Mouse (Mus musculus) liver, embryonic 14.5 days (tissue): ENCODE measurements around the gene Slc38a2. TPM values are rescaled to one million over a fixed set of nuclear protein-coding genes. Genes with fewer than 3 reads are reported as not detected.

ENCODE experiments used
- ATAC-seq: fragments of 200-750 bp; cut with Nextera tagmentation; 2 replicates; pipeline ENCODE4 v1.8.0; 2017; ENCODE audit warnings: moderate number of reproducible peaks, mild to moderate bottlenecking, moderate library complexity; ENCODE audit not compliant: insufficient read depth
- DNase-seq, 3 experiments: peaks; one replicate each; pipeline ENCODE4 v3.0.0-alpha.2; 2012 to 2013; ENCODE audit warnings: low read depth in 3 of 3, low spot score in 3 of 3
- H3K27ac ChIP-seq: fragments of 300-500 bp; sonication (generic); 2 replicates; pipeline ENCODE4 v1.5.1; 2014; ENCODE audit warnings: moderate library complexity, mild to moderate bottlenecking, control low read depth, inconsistent platforms
- H3K27me3 ChIP-seq: fragments of 300-500 bp; sonication (generic); 2 replicates; pipeline ENCODE4 v1.6.1; 2014; ENCODE audit warnings: mild to moderate bottlenecking, low read length, moderate library complexity; ENCODE audit not compliant: control insufficient read depth, insufficient read depth
- H3K36me3 ChIP-seq: fragments of 300-500 bp; sonication (generic); replicated peaks from 2 replicates; pipeline ENCODE4 v1.6.1; 2014; ENCODE audit warnings: low read depth; ENCODE audit not compliant: control insufficient read depth, insufficient read depth
- H3K4me1 ChIP-seq, 2 experiments: fragments of 200-500 bp in 1 of 2; fragments of 300-500 bp in 1 of 2; sonication (generic) in 1 of 2; replicated peaks; 2 replicates each; pipeline ENCODE4 v1.6.1; 2012 to 2014; ENCODE audit warnings: antibody characterized with exemption in 1 of 2, inconsistent platforms in 1 of 2, low read length in 1 of 2; ENCODE audit not compliant: control insufficient read depth in 2 of 2, insufficient read depth in 2 of 2
- H3K4me2 ChIP-seq: fragments of 300-500 bp; sonication (generic); 2 replicates; pipeline ENCODE4 v1.6.1; 2014; ENCODE audit warnings: low read depth, mild to moderate bottlenecking, control low read depth, moderate library complexity
- H3K4me3 ChIP-seq, 2 experiments: fragments of 200-500 bp in 1 of 2; fragments of 300-500 bp in 1 of 2; sonication (generic) in 1 of 2; 2 replicates each; pipeline ENCODE4 v1.5.1; 2012 to 2014; ENCODE audit warnings: low read depth in 2 of 2, low read length in 2 of 2, mild to moderate bottlenecking in 2 of 2, control low read depth in 1 of 2, inconsistent platforms in 1 of 2, moderate library complexity in 1 of 2; ENCODE audit not compliant: insufficient read depth in 1 of 2
- H3K9ac ChIP-seq: fragments of 300-500 bp; sonication (generic); replicated peaks from 2 replicates; pipeline ENCODE4 v1.6.1; 2014; ENCODE audit warnings: mild to moderate bottlenecking, control low read depth, moderate library complexity
- H3K9me3 ChIP-seq: fragments of 300-500 bp; sonication (generic); 2 replicates; pipeline ENCODE4 v1.6.1; 2016; ENCODE audit warnings: low read length, mixed read lengths; ENCODE audit not compliant: control insufficient read depth
- CTCF ChIP-seq: IDR thresholded peaks from 2 replicates; pipeline ENCODE4 v1.5.1; 2016; ENCODE audit warnings: antibody characterized with exemption, low read depth, control low read depth
- EP300 ChIP-seq: IDR thresholded peaks from 2 replicates; pipeline ENCODE4 v1.6.1; 2016; ENCODE audit warnings: antibody characterized with exemption, low read depth
- WGBS: fragments of 180-500 bp; shearing (Covaris S2); extraction: QIAGEN DNeasy Blood & Tissue Kit; methylation state at CpG from one replicate; pipeline ENCODE4 v1.1.7; 2014; ENCODE audit not compliant: insufficient replicate concordance; 5-methylcytosine and 5-hydroxymethylcytosine counted together
- polyA plus RNA-seq, 2 experiments: library from polyadenylated mRNA; depleted of rRNA in 1 of 2; stranded (reverse) in 1 of 2; unstranded in 1 of 2; fragments of >200 nt; fragmentation: Nextera tagmentation in 1 of 2; extraction: Ambion mirVana in 1 of 2; gene quantifications; 2 replicates each; pipeline versions ENCODE4 v1.2.1 to v1.2.3; 2012 to 2014

Gene Slc38a2
- polyA plus RNA-seq, 2 experiments, result 19.9 to 28.8 TPM

DNA sequence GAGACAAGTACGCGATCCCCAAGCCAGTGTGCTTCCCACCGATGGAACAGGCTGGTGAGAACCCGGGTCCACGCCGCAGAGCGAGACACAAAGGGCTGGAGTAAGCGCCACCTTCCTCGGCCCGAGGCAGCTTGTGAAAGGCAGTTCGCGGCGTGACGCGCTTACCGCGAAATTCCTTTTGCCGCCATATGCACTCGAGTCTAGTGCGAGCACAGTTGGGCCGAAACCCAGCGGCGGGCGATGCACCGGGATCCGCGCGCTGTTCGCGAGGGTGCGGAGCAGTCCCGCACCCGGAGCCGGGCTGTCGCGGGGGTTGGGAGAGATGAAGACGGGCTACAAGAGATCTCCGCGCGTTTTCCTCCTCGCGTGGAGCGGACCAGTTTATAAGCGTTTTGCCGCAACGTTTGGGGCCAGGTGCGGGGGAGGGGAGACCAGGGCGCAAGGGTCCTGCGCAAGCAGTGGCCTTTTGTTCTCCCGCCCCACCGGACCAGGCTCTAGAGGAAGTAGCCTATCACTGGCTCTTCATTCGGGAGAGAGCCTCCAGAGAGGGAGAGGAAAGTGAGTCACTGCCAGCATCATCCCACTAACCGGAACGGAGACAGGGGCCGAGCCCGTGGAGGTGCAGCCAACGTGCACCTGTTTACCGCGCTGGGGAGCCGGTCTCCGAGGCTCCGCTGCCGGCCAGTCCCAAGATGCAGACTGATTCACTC, 58.3 kb downstream of the Slc38a2 start:
- Histone ChIP-seq H3K9me3 (no peaks in the 10 kb centered on the region), H3K27me3 (no peaks in the 10 kb centered on the region), H3K27ac (peak overlapping the region; percentile 56), H3K4me2 (peak overlapping the region; percentile 98), H3K4me1 (peaks cover 0 to 22% of the 10 kb centered on the region in 2 experiments; a peak in 2 of 4 replicates), H3K9ac (peak overlapping the region; percentile 85), H3K4me3 (peak overlapping the region; percentile 83 to 84), H3K36me3 (no peaks in the 10 kb centered on the region)
- no peak for TF ChIP-seq EP300
- no peak for TF ChIP-seq CTCF
- DNase-seq (peak in 1 of 3 experiments; percentile 42), ATAC-seq (peak; percentile 43)
- WGBS, result under 1% methylated on average over 63 of the region's 63 CpGs

DNA sequence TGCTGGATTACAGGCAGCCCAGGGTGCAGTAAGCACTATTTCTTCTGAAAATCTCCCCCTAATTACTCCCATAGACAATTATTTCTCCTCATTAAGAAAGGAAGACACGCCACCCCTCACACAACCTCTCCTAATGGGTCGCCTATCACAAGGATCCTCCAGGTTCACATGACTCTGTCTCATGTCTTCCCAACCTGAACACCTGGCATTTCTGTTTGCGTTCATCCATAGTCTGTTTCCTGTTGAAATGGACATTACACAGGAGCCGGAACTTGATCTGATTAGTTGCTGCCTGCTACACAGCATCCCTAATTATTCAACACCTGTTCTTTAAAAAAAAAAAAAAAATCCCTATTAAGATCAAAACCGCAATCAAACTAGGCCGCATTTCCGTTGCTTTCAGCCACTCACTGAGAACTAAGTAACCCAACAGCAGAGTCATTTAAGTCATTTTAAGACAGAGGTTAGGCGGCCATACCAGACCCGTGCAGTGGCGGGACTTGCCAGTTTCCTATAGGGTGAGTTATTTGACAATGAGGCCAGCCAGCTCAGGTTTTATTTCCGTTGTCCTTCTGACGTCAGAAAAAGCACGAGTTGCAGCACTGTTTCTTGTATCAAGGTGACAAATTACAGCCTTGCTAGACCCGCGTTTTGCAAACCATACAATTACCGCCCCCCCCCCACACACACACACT, 59.1 kb downstream of the Slc38a2 start:
- no peak for TF ChIP-seq CTCF
- no peak for TF ChIP-seq EP300
- no peaks in the 10 kb centered on the region for H3K36me3 ChIP-seq
- peak in 1 of 3 experiments; percentile 52 for DNase-seq
- H3K9ac ChIP-seq, result peak overlapping the region; percentile 85
- H3K27ac ChIP-seq, result peak overlapping the region; percentile 56; the same call in 1 of the 2 replicates
- peak; percentile 20; the same call in 1 of the 2 replicates for ATAC-seq
- H3K4me3 ChIP-seq, result peak overlapping the region; percentile 83 to 84
- peaks cover 0 to 22% of the 10 kb centered on the region in 2 experiments; a peak in 2 of 4 replicates for H3K4me1 ChIP-seq
- H3K9me3 ChIP-seq, result no peaks in the 10 kb centered on the region
- WGBS, result 8% methylated on average over 16 of the region's 16 CpGs
- no peaks in the 10 kb centered on the region for H3K27me3 ChIP-seq
- peak overlapping the region; percentile 98 for H3K4me2 ChIP-seq

DNA sequence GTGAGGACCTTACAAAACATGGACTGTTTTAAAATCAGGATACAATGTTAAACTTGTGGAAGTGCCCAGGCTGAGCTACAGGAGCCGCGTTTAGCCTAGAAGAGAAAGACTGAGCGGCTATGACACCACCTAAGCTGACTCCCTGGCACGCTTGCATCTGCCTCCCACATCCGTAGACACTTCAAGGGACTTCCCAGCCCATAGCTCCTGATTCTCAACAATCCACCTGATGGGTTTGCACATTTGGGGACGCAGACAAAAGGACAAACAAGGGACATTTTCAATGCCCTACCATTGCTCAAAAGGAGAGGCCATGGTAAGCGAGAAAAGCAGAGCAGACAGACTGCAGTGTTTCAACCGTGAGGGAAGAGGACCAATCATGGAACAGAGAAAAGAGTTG, 59.9 kb downstream of the Slc38a2 start:
- no peak overlapping the region for H3K27ac ChIP-seq
- H3K27me3 ChIP-seq, result no peaks in the 10 kb centered on the region
- H3K9me3 ChIP-seq, result no peaks in the 10 kb centered on the region
- ATAC-seq (no peak), DNase-seq (no peak)
- peaks cover 0 to 22% of the 10 kb centered on the region in 2 experiments; a peak in 2 of 4 replicates for H3K4me1 ChIP-seq
- 76% methylated on average over 8 of the region's 8 CpGs for WGBS
- H3K36me3 ChIP-seq, result no peaks in the 10 kb centered on the region
- peak overlapping the region; percentile 98 for H3K4me2 ChIP-seq
- TF ChIP-seq CTCF (no peak), EP300 (no peak)
- H3K4me3 ChIP-seq, result no peak overlapping the region
- H3K9ac ChIP-seq, result no peak overlapping the region

DNA sequence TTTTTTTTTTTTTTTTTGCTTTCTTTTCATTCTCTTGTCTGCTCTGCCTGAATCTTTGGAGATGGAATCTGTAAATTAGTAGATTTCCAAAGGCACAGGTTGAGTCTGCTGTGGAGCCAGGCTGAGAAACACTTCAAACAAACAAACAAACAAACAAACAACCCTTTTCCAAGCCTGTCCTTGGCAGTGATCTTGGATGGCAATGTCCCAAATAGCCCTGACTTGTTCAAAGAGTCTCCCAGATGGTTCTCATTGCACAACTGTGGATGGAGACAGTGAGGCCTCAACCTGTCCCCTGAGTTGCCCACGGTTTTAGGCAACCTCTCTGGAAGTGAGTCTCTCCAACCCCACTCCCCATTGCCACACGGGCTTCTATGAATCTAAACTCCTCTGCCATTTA, 60.9 kb downstream of the Slc38a2 start:
- Histone ChIP-seq H3K4me2 (no peak overlapping the region), H3K9ac (no peak overlapping the region), H3K9me3 (no peaks in the 10 kb centered on the region), H3K27me3 (no peaks in the 10 kb centered on the region), H3K27ac (no peak overlapping the region), H3K4me1 (peaks cover 0 to 21% of the 10 kb centered on the region in 2 experiments; a peak in 2 of 4 replicates), H3K36me3 (no peaks in the 10 kb centered on the region), H3K4me3 (no peak overlapping the region)
- TF ChIP-seq EP300, result no peak
- TF ChIP-seq CTCF, result no peak
- WGBS, result 64% methylated on average over 2 of the region's 2 CpGs
- ATAC-seq (no peak), DNase-seq (no peak)

DNA sequence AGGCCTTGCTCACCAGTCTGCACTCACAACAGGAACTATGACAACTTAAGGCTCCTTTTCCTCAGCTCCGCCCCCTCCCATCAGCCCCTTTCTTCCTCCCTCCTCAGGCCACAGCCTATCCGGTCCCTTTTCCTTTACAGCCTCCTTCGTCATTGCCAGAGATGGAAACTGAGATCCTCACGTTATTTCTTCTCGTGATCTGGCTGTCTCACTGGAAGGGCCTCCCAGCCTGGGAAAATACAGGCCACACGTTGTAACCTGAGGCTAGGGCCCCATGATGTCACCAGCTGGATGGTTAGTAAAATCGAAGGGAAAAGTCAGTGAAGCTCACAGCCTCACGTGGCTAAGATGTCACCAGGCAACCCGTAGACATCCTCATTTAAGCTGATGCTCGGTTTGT, 61.4 kb downstream of the Slc38a2 start:
- ATAC-seq, result no peak
- Histone ChIP-seq H3K4me1 (peaks cover 0 to 20% of the 10 kb centered on the region in 2 experiments; a peak in 2 of 4 replicates), H3K36me3 (no peaks in the 10 kb centered on the region), H3K4me3 (0 out of 4 replicates have a peak overlapping the region, but pooled peaks of 1 of the 2 experiments have one; percentile 21), H3K9ac (no peak overlapping the region), H3K27me3 (no peaks in the 10 kb centered on the region), H3K4me2 (peak overlapping the region; percentile 24; the same call in 1 of the 2 replicates), H3K9me3 (no peaks in the 10 kb centered on the region), H3K27ac (no peak overlapping the region)
- 29% methylated on average over 10 of the region's 10 CpGs for WGBS
- peak in 1 of 3 experiments; percentile 26 for DNase-seq
- TF ChIP-seq EP300, result no peak
- no peak for TF ChIP-seq CTCF

Other genes with a start within 250 kb of the Slc38a2 start
- 11.8 and 19.4 TPM in 2 replicates for gene Scaf11, start 238.9 kb downstream of the Slc38a2 start, polyA plus RNA-seq (2012; rRNA removed)
- gene Scaf11, start 238.9 kb downstream of the Slc38a2 start, polyA plus RNA-seq (2014; fragmentation: Nextera tagmentation; extraction: Ambion mirVana), result 37.1 and 37.9 TPM in 2 replicates
- 5.7 and 9.3 TPM in 2 replicates for gene Slc38a1, start 56.8 kb downstream of the Slc38a2 start, polyA plus RNA-seq (2012; rRNA removed)
- gene Slc38a1, start 56.8 kb downstream of the Slc38a2 start, polyA plus RNA-seq (2014; fragmentation: Nextera tagmentation; extraction: Ambion mirVana), result 15.1 and 15.5 TPM in 2 replicates